Mouse (Mus musculus): Measurements from ENCODE around the gene Clec11a. TPM values are rescaled to one million over a fixed set of nuclear protein-coding genes. Genes with fewer than 3 reads are reported as not detected.
A peak's percentile ranks its signal among the peaks of the same experiment; 100 is the strongest.

Clec11a gene
- polyA plus RNA-seq, 1 experiment: 0.87 TPM

- Histone ChIP-seq H3K27me3 (ENCODE audit: control insufficient read depth, insufficient read depth, low read length, poor library complexity, severe bottlenecking) (no peaks in the 10 kb centered on the region), H3K9ac (ENCODE audit: low read depth, poor library complexity, severe bottlenecking) (no peak overlapping the region), H3K4me1 (ENCODE audit: control insufficient read depth, insufficient read depth, low read length) (peaks cover 2% of the 10 kb centered on the region), H3K4me3 (ENCODE audit: low read depth, low read length) (no peak overlapping the region), H3K36me3 (ENCODE audit: control insufficient read depth, insufficient read depth, low read length, poor library complexity, severe bottlenecking) (no peaks in the 10 kb centered on the region), H3K27ac (ENCODE audit: insufficient read depth, low read length) (peak overlapping the region; percentile 88), H3K9me3 (replicated peaks; ENCODE audit: control insufficient read depth, insufficient read depth, low read length, poor library complexity, severe bottlenecking) (no peaks in the 10 kb centered on the region)
- TF ChIP-seq POLR2A (IDR thresholded peaks at IDR 0.05; ENCODE audit: insufficient read depth, low read length): peak; percentile 67
- TF ChIP-seq EP300 (IDR thresholded peaks at IDR 0.05; ENCODE audit: insufficient read depth, low read depth, low read length): no peak
- TF ChIP-seq CTCF (IDR thresholded peaks at IDR 0.05; ENCODE audit: low read depth, low read length): no peak
These were observed 30.0 kb downstream of the Clec11a start for GRCm38 (mm10) chr7:44276461-44277249.

DNA sequence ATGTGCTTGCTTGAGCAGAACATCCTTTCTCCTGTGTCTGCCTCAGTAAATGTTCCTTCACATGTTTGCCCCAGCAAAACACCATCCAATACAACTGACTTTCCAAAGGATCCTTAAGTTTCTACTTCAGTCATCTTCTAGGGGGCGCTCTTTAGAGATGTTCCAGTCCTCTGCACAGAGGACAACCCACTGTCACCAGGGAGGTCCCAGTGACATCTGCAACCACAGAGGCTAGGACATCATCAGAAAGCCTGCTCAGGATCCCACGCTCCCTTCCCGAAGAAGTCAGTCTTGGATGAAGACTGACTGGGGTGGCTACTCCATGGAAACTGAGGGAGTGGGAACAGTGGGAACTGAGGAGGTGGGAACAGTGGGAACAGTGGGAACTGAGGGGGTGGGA lies 31.2 kb downstream of the Clec11a start:
- Histone ChIP-seq H3K9ac (ENCODE audit: low read depth, poor library complexity, severe bottlenecking) (no peak overlapping the region), H3K4me3 (ENCODE audit: low read depth, low read length) (no peak overlapping the region), H3K9me3 (replicated peaks; ENCODE audit: control insufficient read depth, insufficient read depth, low read length, poor library complexity, severe bottlenecking) (no peaks in the 10 kb centered on the region), H3K27me3 (ENCODE audit: control insufficient read depth, insufficient read depth, low read length, poor library complexity, severe bottlenecking) (no peaks in the 10 kb centered on the region), H3K27ac (ENCODE audit: insufficient read depth, low read length) (no peak overlapping the region), H3K36me3 (ENCODE audit: control insufficient read depth, insufficient read depth, low read length, poor library complexity, severe bottlenecking) (no peaks in the 10 kb centered on the region), H3K4me1 (ENCODE audit: control insufficient read depth, insufficient read depth, low read length) (peaks cover 2% of the 10 kb centered on the region)
- no peak for TF ChIP-seq EP300 (IDR thresholded peaks at IDR 0.05; ENCODE audit: insufficient read depth, low read depth, low read length)
- peak; percentile 27 for TF ChIP-seq CTCF (IDR thresholded peaks at IDR 0.05; ENCODE audit: low read depth, low read length)
- TF ChIP-seq POLR2A (IDR thresholded peaks at IDR 0.05; ENCODE audit: insufficient read depth, low read length): no peak

GRCm38 (mm10) chr7:44274096-44274495 lies 32.6 kb downstream of the Clec11a start:
- H3K36me3 ChIP-seq (ENCODE audit: control insufficient read depth, insufficient read depth, low read length, poor library complexity, severe bottlenecking): no peaks in the 10 kb centered on the region

DNA sequence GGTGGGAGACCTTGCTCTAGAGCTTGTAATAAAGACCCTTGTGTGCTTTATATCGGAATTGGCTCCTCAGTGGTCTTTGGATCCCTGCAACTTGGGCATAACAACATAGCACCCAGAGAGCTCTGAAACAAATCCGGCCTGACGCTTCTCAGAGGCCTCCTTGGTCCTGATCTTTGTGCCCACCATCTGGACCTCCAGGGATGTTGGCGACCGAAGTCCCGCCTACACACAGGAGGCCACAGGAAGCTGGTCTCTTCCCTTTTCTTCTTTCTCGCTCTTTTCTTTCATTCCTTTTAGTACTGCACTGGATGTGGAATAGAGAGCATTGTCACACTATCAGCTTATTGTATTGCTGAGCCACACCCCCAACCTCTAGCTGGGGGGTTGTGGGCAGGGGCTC lies 33.3 kb downstream of the Clec11a start:
- H3K27me3 ChIP-seq (ENCODE audit: control insufficient read depth, insufficient read depth, low read length, poor library complexity, severe bottlenecking): no peaks in the 10 kb centered on the region
- H3K27ac ChIP-seq (ENCODE audit: insufficient read depth, low read length): no peak overlapping the region
- H3K4me1 ChIP-seq (ENCODE audit: control insufficient read depth, insufficient read depth, low read length): peaks cover 2% of the 10 kb centered on the region
- 0 out of 2 replicates have a peak overlapping the region, but pooled peaks have one; percentile 19 for H3K4me3 ChIP-seq (ENCODE audit: low read depth, low read length)
- H3K9ac ChIP-seq (ENCODE audit: low read depth, poor library complexity, severe bottlenecking): 0 out of 2 replicates have a peak overlapping the region, but pooled peaks have one; percentile 23
- H3K36me3 ChIP-seq (ENCODE audit: control insufficient read depth, insufficient read depth, low read length, poor library complexity, severe bottlenecking): no peaks in the 10 kb centered on the region
- H3K9me3 ChIP-seq (replicated peaks; ENCODE audit: control insufficient read depth, insufficient read depth, low read length, poor library complexity, severe bottlenecking): no peaks in the 10 kb centered on the region
- TF ChIP-seq EP300 (IDR thresholded peaks at IDR 0.05; ENCODE audit: insufficient read depth, low read depth, low read length) (no peak), POLR2A (IDR thresholded peaks at IDR 0.05; ENCODE audit: insufficient read depth, low read length) (no peak), CTCF (IDR thresholded peaks at IDR 0.05; ENCODE audit: low read depth, low read length) (no peak)

More at GRCm38 (mm10) chr7:44274096-44274495, 32.6 kb downstream of the Clec11a start:
- TF ChIP-seq CTCF (IDR thresholded peaks at IDR 0.05; ENCODE audit: low read depth, low read length) (no peak), EP300 (IDR thresholded peaks at IDR 0.05; ENCODE audit: insufficient read depth, low read depth, low read length) (no peak), POLR2A (IDR thresholded peaks at IDR 0.05; ENCODE audit: insufficient read depth, low read length) (no peak)
- H3K27ac ChIP-seq (ENCODE audit: insufficient read depth, low read length): no peak overlapping the region
- H3K9ac ChIP-seq (ENCODE audit: low read depth, poor library complexity, severe bottlenecking): no peak overlapping the region
- peaks cover 2% of the 10 kb centered on the region for H3K4me1 ChIP-seq (ENCODE audit: control insufficient read depth, insufficient read depth, low read length)
- H3K4me3 ChIP-seq (ENCODE audit: low read depth, low read length): peak overlapping the region; percentile 19; the same call in 1 of the 2 replicates
- no peaks in the 10 kb centered on the region for H3K9me3 ChIP-seq (replicated peaks; ENCODE audit: control insufficient read depth, insufficient read depth, low read length, poor library complexity, severe bottlenecking)
- no peaks in the 10 kb centered on the region for H3K27me3 ChIP-seq (ENCODE audit: control insufficient read depth, insufficient read depth, low read length, poor library complexity, severe bottlenecking)

- Histone ChIP-seq H3K27ac (ENCODE audit: insufficient read depth, low read length) (no peak overlapping the region), H3K9ac (ENCODE audit: low read depth, poor library complexity, severe bottlenecking) (no peak overlapping the region), H3K27me3 (ENCODE audit: control insufficient read depth, insufficient read depth, low read length, poor library complexity, severe bottlenecking) (no peaks in the 10 kb centered on the region), H3K4me1 (ENCODE audit: control insufficient read depth, insufficient read depth, low read length) (peaks cover 2% of the 10 kb centered on the region), H3K4me3 (ENCODE audit: low read depth, low read length) (no peak overlapping the region), H3K36me3 (ENCODE audit: control insufficient read depth, insufficient read depth, low read length, poor library complexity, severe bottlenecking) (no peaks in the 10 kb centered on the region), H3K9me3 (replicated peaks; ENCODE audit: control insufficient read depth, insufficient read depth, low read length, poor library complexity, severe bottlenecking) (no peaks in the 10 kb centered on the region)
- no peak for TF ChIP-seq EP300 (IDR thresholded peaks at IDR 0.05; ENCODE audit: insufficient read depth, low read depth, low read length)
- no peak for TF ChIP-seq POLR2A (IDR thresholded peaks at IDR 0.05; ENCODE audit: insufficient read depth, low read length)
- TF ChIP-seq CTCF (IDR thresholded peaks at IDR 0.05; ENCODE audit: low read depth, low read length): no peak
These were observed 34.2 kb downstream of the Clec11a start for GRCm38 (mm10) chr7:44272546-44272945.

DNA sequence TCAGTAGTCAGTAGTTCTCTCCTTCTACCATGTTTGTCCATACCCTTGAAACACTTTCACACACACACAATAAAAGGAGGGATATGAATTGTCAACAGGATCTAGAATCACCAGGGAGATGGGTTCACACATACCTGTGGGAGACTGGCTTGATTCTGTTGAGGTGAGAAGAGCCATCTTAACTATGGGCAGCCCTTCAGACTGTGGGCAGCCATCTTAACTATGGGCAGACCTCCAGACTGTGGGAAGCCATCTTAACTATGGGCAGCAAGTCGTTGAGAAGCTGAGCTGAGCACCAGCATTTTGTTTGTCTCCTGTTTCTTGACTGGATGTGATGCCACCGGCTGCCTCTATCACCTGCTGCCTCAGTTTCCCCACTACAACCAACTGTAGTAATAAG lies 35.4 kb downstream of the Clec11a start:
- no peak overlapping the region for H3K9ac ChIP-seq (ENCODE audit: low read depth, poor library complexity, severe bottlenecking)
- no peaks in the 10 kb centered on the region for H3K27me3 ChIP-seq (ENCODE audit: control insufficient read depth, insufficient read depth, low read length, poor library complexity, severe bottlenecking)

More for the DNA sequence above, 35.4 kb downstream of the Clec11a start:
- Histone ChIP-seq H3K36me3 (ENCODE audit: control insufficient read depth, insufficient read depth, low read length, poor library complexity, severe bottlenecking) (no peaks in the 10 kb centered on the region), H3K27ac (ENCODE audit: insufficient read depth, low read length) (no peak overlapping the region), H3K4me1 (ENCODE audit: control insufficient read depth, insufficient read depth, low read length) (peaks cover 2% of the 10 kb centered on the region), H3K4me3 (ENCODE audit: low read depth, low read length) (no peak overlapping the region), H3K9me3 (replicated peaks; ENCODE audit: control insufficient read depth, insufficient read depth, low read length, poor library complexity, severe bottlenecking) (no peaks in the 10 kb centered on the region)
- TF ChIP-seq POLR2A (IDR thresholded peaks at IDR 0.05; ENCODE audit: insufficient read depth, low read length) (no peak), EP300 (IDR thresholded peaks at IDR 0.05; ENCODE audit: insufficient read depth, low read depth, low read length) (0 out of 2 replicates have a peak, but pooled peaks have one; percentile 18)

All from ES-Bruce4 (cell line).